Mouse (Mus musculus): ENCODE results near the gene Magi2. TPM values are rescaled to one million over a fixed set of nuclear protein-coding genes. Genes with fewer than 3 reads are reported as not detected.

Magi2 gene
- polyA plus RNA-seq, 1 experiment from 2014 or later, result 9.3 TPM

- 96% methylated on average over 1 of the region's 1 CpGs for WGBS
- no peaks in the 10 kb centered on the region for H3K36me3 ChIP-seq (ENCODE audit: control insufficient read depth, insufficient read depth, low read length)
- no peak overlapping the region for H3K4me3 ChIP-seq (ENCODE audit: low read length)
- no peaks in the 10 kb centered on the region for H3K9me3 ChIP-seq (ENCODE audit: control insufficient read depth, low read length)
- no peak for ATAC-seq (ENCODE audit: low FRiP score, low TSS enrichment)
- H3K27ac ChIP-seq (ENCODE audit: low read depth, low read length), result no peak overlapping the region
- no peak overlapping the region for H3K4me2 ChIP-seq (replicated peaks; ENCODE audit: low read depth, low read length)
- H3K27me3 ChIP-seq (ENCODE audit: control insufficient read depth, insufficient read depth, low read length), result no peaks in the 10 kb centered on the region
- H3K9ac ChIP-seq (ENCODE audit: low read depth, low read length), result no peak overlapping the region
- H3K4me1 ChIP-seq (ENCODE audit: control insufficient read depth, insufficient read depth, low read length), result no peaks in the 10 kb centered on the region
Measured at GRCm38 (mm10) chr5:19611788-19612187, 385.0 kb downstream of the Magi2 start.

GRCm38 (mm10) chr5:19621678-19622077 lies 394.8 kb downstream of the Magi2 start:
- H3K27ac ChIP-seq (ENCODE audit: low read depth, low read length), result no peak overlapping the region
- no peak for ATAC-seq (ENCODE audit: low FRiP score, low TSS enrichment)
- H3K4me3 ChIP-seq (ENCODE audit: low read length), result no peak overlapping the region
- H3K4me1 ChIP-seq (ENCODE audit: control insufficient read depth, insufficient read depth, low read length), result no peaks in the 10 kb centered on the region
- 89% methylated on average over 5 of the region's 5 CpGs for WGBS
- no peak overlapping the region for H3K4me2 ChIP-seq (replicated peaks; ENCODE audit: low read depth, low read length)
- H3K27me3 ChIP-seq (ENCODE audit: control insufficient read depth, insufficient read depth, low read length), result no peaks in the 10 kb centered on the region
- no peaks in the 10 kb centered on the region for H3K36me3 ChIP-seq (ENCODE audit: control insufficient read depth, insufficient read depth, low read length)
- no peak overlapping the region for H3K9ac ChIP-seq (ENCODE audit: low read depth, low read length)
- H3K9me3 ChIP-seq (ENCODE audit: control insufficient read depth, low read length), result no peaks in the 10 kb centered on the region

GRCm38 (mm10) chr5:19633976-19634375 lies 407.1 kb downstream of the Magi2 start:
- no peak for ATAC-seq (ENCODE audit: low FRiP score, low TSS enrichment)
- Histone ChIP-seq H3K4me2 (replicated peaks; ENCODE audit: low read depth, low read length) (no peak overlapping the region), H3K36me3 (ENCODE audit: control insufficient read depth, insufficient read depth, low read length) (no peaks in the 10 kb centered on the region), H3K27ac (ENCODE audit: low read depth, low read length) (no peak overlapping the region), H3K4me1 (ENCODE audit: control insufficient read depth, insufficient read depth, low read length) (no peaks in the 10 kb centered on the region), H3K4me3 (ENCODE audit: low read length) (no peak overlapping the region), H3K27me3 (ENCODE audit: control insufficient read depth, insufficient read depth, low read length) (no peaks in the 10 kb centered on the region), H3K9ac (ENCODE audit: low read depth, low read length) (no peak overlapping the region), H3K9me3 (ENCODE audit: control insufficient read depth, low read length) (no peaks in the 10 kb centered on the region)
- WGBS, result 95% methylated on average over 1 of the region's 1 CpGs

GRCm38 (mm10) chr5:19637789-19638188 lies 411.0 kb downstream of the Magi2 start:
- Histone ChIP-seq H3K4me3 (ENCODE audit: low read length) (no peak overlapping the region), H3K9ac (ENCODE audit: low read depth, low read length) (no peak overlapping the region), H3K27ac (ENCODE audit: low read depth, low read length) (no peak overlapping the region), H3K9me3 (ENCODE audit: control insufficient read depth, low read length) (no peaks in the 10 kb centered on the region), H3K27me3 (ENCODE audit: control insufficient read depth, insufficient read depth, low read length) (no peaks in the 10 kb centered on the region), H3K4me1 (ENCODE audit: control insufficient read depth, insufficient read depth, low read length) (no peaks in the 10 kb centered on the region), H3K36me3 (ENCODE audit: control insufficient read depth, insufficient read depth, low read length) (no peaks in the 10 kb centered on the region), H3K4me2 (replicated peaks; ENCODE audit: low read depth, low read length) (no peak overlapping the region)
- no peak for ATAC-seq (ENCODE audit: low FRiP score, low TSS enrichment)
- WGBS, result 60% methylated on average over 2 of the region's 2 CpGs

- WGBS, result 90% methylated on average over 1 of the region's 1 CpGs
- no peaks in the 10 kb centered on the region for H3K27me3 ChIP-seq (ENCODE audit: control insufficient read depth, insufficient read depth, low read length)
- no peak for ATAC-seq (ENCODE audit: low FRiP score, low TSS enrichment)
Measured at GRCm38 (mm10) chr5:19655986-19656385, 429.1 kb downstream of the Magi2 start.

GRCm38 (mm10) chr5:19666416-19666815 lies 439.6 kb downstream of the Magi2 start:
- H3K27ac ChIP-seq (ENCODE audit: low read depth, low read length), result no peak overlapping the region
- H3K4me3 ChIP-seq (ENCODE audit: low read length), result no peak overlapping the region
- WGBS, result 91% methylated on average over 5 of the region's 5 CpGs
- H3K27me3 ChIP-seq (ENCODE audit: control insufficient read depth, insufficient read depth, low read length), result no peaks in the 10 kb centered on the region
- H3K9me3 ChIP-seq (ENCODE audit: control insufficient read depth, low read length), result no peaks in the 10 kb centered on the region
- no peak overlapping the region for H3K9ac ChIP-seq (ENCODE audit: low read depth, low read length)
- H3K4me1 ChIP-seq (ENCODE audit: control insufficient read depth, insufficient read depth, low read length), result no peaks in the 10 kb centered on the region
- no peaks in the 10 kb centered on the region for H3K36me3 ChIP-seq (ENCODE audit: control insufficient read depth, insufficient read depth, low read length)
- no peak overlapping the region for H3K4me2 ChIP-seq (replicated peaks; ENCODE audit: low read depth, low read length)
- no peak for ATAC-seq (ENCODE audit: low FRiP score, low TSS enrichment)

More at GRCm38 (mm10) chr5:19655986-19656385, 429.1 kb downstream of the Magi2 start:
- no peaks in the 10 kb centered on the region for H3K4me1 ChIP-seq (ENCODE audit: control insufficient read depth, insufficient read depth, low read length)
- H3K9ac ChIP-seq (ENCODE audit: low read depth, low read length), result no peak overlapping the region
- no peak overlapping the region for H3K27ac ChIP-seq (ENCODE audit: low read depth, low read length)
- no peaks in the 10 kb centered on the region for H3K36me3 ChIP-seq (ENCODE audit: control insufficient read depth, insufficient read depth, low read length)
- no peak overlapping the region for H3K4me3 ChIP-seq (ENCODE audit: low read length)
- H3K4me2 ChIP-seq (replicated peaks; ENCODE audit: low read depth, low read length), result no peak overlapping the region
- no peaks in the 10 kb centered on the region for H3K9me3 ChIP-seq (ENCODE audit: control insufficient read depth, low read length)

GRCm38 (mm10) chr5:19717296-19717695 lies 490.5 kb downstream of the Magi2 start:
- WGBS, result 82% methylated on average over 2 of the region's 2 CpGs
- Histone ChIP-seq H3K4me1 (ENCODE audit: control insufficient read depth, insufficient read depth, low read length) (no peaks in the 10 kb centered on the region), H3K36me3 (ENCODE audit: control insufficient read depth, insufficient read depth, low read length) (no peaks in the 10 kb centered on the region), H3K27me3 (ENCODE audit: control insufficient read depth, insufficient read depth, low read length) (no peaks in the 10 kb centered on the region), H3K9me3 (ENCODE audit: control insufficient read depth, low read length) (no peaks in the 10 kb centered on the region), H3K9ac (ENCODE audit: low read depth, low read length) (no peak overlapping the region), H3K27ac (ENCODE audit: low read depth, low read length) (no peak overlapping the region), H3K4me3 (ENCODE audit: low read length) (no peak overlapping the region), H3K4me2 (replicated peaks; ENCODE audit: low read depth, low read length) (no peak overlapping the region)
- ATAC-seq (ENCODE audit: low FRiP score, low TSS enrichment), result no peak

GRCm38 (mm10) chr5:19726277-19726676 lies 499.4 kb downstream of the Magi2 start:
- Histone ChIP-seq H3K4me1 (ENCODE audit: control insufficient read depth, insufficient read depth, low read length) (no peaks in the 10 kb centered on the region), H3K4me3 (ENCODE audit: low read length) (no peak overlapping the region), H3K4me2 (replicated peaks; ENCODE audit: low read depth, low read length) (no peak overlapping the region), H3K27ac (ENCODE audit: low read depth, low read length) (no peak overlapping the region), H3K9me3 (ENCODE audit: control insufficient read depth, low read length) (no peaks in the 10 kb centered on the region), H3K36me3 (ENCODE audit: control insufficient read depth, insufficient read depth, low read length) (no peaks in the 10 kb centered on the region), H3K9ac (ENCODE audit: low read depth, low read length) (no peak overlapping the region), H3K27me3 (ENCODE audit: control insufficient read depth, insufficient read depth, low read length) (no peaks in the 10 kb centered on the region)
- no peak for ATAC-seq (ENCODE audit: low FRiP score, low TSS enrichment)

GRCm38 (mm10) chr5:19745376-19745775 lies 518.5 kb downstream of the Magi2 start:
- Histone ChIP-seq H3K9ac (ENCODE audit: low read depth, low read length) (no peak overlapping the region), H3K4me3 (ENCODE audit: low read length) (no peak overlapping the region), H3K4me2 (replicated peaks; ENCODE audit: low read depth, low read length) (no peak overlapping the region), H3K27me3 (ENCODE audit: control insufficient read depth, insufficient read depth, low read length) (no peaks in the 10 kb centered on the region), H3K4me1 (ENCODE audit: control insufficient read depth, insufficient read depth, low read length) (no peaks in the 10 kb centered on the region), H3K27ac (ENCODE audit: low read depth, low read length) (no peak overlapping the region), H3K9me3 (ENCODE audit: control insufficient read depth, low read length) (no peaks in the 10 kb centered on the region), H3K36me3 (ENCODE audit: control insufficient read depth, insufficient read depth, low read length) (no peaks in the 10 kb centered on the region)
- 95% methylated on average over 2 of the region's 2 CpGs for WGBS
- no peak for ATAC-seq (ENCODE audit: low FRiP score, low TSS enrichment)

GRCm38 (mm10) chr5:19745916-19746315 lies 519.1 kb downstream of the Magi2 start:
- Histone ChIP-seq H3K27me3 (ENCODE audit: control insufficient read depth, insufficient read depth, low read length) (no peaks in the 10 kb centered on the region), H3K27ac (ENCODE audit: low read depth, low read length) (no peak overlapping the region), H3K4me1 (ENCODE audit: control insufficient read depth, insufficient read depth, low read length) (no peaks in the 10 kb centered on the region), H3K4me3 (ENCODE audit: low read length) (no peak overlapping the region), H3K9ac (ENCODE audit: low read depth, low read length) (no peak overlapping the region), H3K9me3 (ENCODE audit: control insufficient read depth, low read length) (no peaks in the 10 kb centered on the region), H3K4me2 (replicated peaks; ENCODE audit: low read depth, low read length) (no peak overlapping the region), H3K36me3 (ENCODE audit: control insufficient read depth, insufficient read depth, low read length) (no peaks in the 10 kb centered on the region)
- ATAC-seq (ENCODE audit: low FRiP score, low TSS enrichment), result no peak
- 83% methylated on average over 6 of the region's 6 CpGs for WGBS
